Mouse (Mus musculus) thymus, postnatal 0 days (tissue): ENCODE measurements around the gene Slc25a22. TPM values are rescaled to one million over a fixed set of nuclear protein-coding genes. Genes with fewer than 3 reads are reported as not detected.
A peak's percentile ranks its signal among the peaks of the same experiment; 100 is the strongest.

ENCODE experiments used
- DNase-seq: peaks from one replicate; pipeline ENCODE4 v3.0.0-alpha.2; 2015; ENCODE audit warnings: low spot score
- polyA plus RNA-seq: library from polyadenylated mRNA; unstranded; fragments of >200 nt; fragmentation: Nextera tagmentation; extraction: Ambion mirVana; gene quantifications from 2 replicates; pipeline ENCODE4 v1.2.1, GENCODE M21; 2015

Slc25a22 gene
- polyA plus RNA-seq, 1 experiment from 2014 or later = 19.0 TPM

- no peak for DNase-seq
Observed at GRCm38 (mm10) chr7:141472763-141473162, 35.1 kb upstream of the Slc25a22 start.

GRCm38 (mm10) chr7:141472226-141472625, 34.5 kb upstream of the Slc25a22 start:
- no peak for DNase-seq

GRCm38 (mm10) chr7:141471236-141471635, 33.5 kb upstream of the Slc25a22 start:
- DNase-seq = no peak

DNA sequence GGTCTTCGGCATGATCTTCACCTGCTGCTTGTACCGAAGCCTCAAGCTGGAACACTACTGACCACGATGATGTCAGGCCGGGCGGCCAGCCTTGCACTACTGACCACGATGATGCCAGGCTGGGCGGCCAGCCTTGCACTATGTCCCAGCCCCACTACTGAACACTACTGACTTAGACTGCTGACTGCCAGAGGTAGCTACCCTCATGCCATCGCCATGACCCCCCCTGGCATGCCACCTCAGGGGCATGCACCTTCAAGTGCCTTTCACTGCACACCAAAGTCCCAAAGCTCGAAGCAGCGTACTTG, 32.9 kb upstream of the Slc25a22 start:
- DNase-seq = no peak

- no peak for DNase-seq
Observed at GRCm38 (mm10) chr7:141469901-141470636, 32.4 kb upstream of the Slc25a22 start.

DNA sequence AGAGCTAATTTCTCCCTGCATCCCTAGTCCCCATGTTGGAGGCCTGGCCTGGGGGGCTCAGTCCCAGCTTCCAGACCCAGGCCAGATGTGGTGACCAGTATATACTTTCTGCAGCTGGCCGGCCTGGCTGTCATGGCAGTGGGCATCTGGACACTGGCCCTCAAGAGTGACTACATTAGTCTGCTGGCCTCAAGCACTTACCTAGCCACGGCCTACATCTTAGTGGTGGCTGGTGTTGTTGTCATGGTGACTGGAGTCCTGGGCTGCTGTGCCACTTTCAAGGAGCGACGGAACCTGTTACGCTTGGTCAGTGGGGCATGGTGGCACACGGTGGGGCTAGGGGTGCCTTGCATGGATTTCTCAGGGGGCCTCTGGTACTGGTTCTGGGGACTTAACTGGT, 31.7 kb upstream of the Slc25a22 start:
- DNase-seq = no peak

GRCm38 (mm10) chr7:141468522-141469211, 31.0 kb upstream of the Slc25a22 start:
- peak; percentile 68 for DNase-seq

DNA sequence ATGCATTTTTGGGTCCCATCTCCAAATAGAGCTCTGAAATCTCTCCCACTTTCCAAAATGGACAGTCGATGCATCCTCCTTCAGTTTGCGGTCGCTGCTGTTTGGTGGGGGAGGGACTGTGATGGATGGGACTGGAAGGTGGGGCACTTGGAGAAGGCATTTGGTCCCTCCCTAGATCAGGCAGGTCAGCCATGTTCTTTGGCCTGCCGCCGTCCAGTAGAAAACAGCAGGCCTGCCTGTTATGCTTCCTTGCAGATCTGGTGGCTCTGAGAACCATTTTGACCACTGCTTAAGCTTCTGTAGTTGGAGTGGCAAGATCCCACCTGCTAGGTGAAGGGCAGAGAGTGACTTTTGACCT, 30.5 kb upstream of the Slc25a22 start:
- DNase-seq = no peak

DNA sequence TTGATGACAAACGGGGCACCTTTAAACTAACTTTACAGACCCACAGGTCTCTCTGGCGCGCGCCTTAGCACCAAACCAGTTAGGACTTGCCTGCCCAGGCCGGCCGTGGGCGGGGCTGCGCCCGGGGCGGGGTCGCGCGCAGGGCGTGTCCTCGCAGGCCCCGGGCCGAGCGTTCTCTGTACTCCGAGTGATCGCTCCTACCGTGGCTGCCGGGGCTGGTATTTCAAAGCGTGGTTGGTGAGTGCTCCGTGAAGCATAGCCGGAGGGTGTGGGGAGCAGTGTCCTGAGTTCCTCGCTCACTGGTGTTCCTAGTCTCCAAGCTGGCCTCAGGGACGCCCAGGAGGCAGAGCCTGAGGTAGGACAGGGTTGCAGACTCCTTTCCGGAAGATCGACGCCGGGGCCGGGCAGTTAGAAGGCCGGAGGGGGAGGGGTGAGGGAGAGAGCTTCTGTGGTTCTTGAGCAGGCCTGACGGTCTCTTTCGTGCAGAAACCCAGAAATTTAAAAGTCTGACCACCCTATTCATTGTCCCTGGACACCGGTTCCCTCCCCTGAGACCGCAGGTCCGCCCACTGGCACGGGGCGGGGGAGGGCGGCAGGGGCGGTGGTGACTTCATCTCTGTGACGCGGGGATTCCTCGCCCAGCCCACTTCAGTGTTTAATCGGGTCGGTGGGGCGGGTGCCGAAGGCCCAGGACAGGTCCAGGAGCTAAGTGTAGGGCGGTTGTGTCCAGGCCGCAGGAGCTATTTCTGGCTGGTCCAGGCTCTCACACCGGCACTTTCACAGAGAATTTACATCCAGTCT, 29.7 kb upstream of the Slc25a22 start, which contains the start of gene Cd151:
TSS of gene Cd151 (plus strand) at position 163 of the 801 bp plus-strand sequence.
- DNase-seq = peak; percentile 60

DNA sequence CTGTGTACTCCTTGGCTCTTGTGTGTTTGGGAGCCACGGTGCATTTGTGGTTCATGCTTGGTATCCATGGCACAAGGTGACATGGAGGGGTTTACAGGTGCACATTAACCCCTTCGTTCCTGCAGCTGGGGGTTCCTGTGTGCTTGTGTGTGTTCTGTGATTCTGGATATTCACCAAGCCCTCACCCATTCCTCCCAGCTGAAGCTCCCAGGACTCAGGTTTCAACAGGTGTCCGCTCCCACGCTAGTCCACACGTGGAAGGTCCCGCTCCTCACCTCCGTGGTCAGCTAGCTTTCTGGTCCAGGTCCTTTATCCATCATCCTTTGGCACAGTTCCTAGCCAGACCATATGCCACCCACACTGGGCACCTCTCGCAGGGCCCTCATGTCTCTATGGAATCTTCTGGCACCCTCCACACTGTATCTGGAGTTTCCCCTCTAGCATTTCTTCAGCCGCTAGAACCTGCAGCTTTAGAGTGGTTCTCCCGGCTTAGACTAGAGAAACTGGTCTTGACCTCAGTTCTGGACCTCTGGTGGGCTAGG, 29.0 kb upstream of the Slc25a22 start:
- no peak for DNase-seq

DNA sequence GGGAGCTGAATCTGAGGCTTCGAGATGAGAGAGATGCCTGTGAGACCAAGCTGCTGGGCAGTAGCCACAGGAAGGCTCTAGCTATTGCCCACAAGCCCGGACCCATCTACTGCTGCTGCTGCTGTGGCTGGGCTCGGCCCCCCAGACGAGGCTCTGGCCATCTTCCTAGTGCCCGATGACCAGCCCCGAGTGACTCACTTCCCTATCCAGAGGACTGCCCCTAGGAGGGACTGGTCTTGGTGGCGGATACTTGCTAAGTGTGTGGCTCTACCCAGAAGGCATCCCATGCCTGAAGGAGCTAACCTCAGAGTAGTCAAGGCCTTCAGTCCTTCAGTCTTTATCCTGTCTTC, 28.3 kb upstream of the Slc25a22 start:
- no peak for DNase-seq

DNA sequence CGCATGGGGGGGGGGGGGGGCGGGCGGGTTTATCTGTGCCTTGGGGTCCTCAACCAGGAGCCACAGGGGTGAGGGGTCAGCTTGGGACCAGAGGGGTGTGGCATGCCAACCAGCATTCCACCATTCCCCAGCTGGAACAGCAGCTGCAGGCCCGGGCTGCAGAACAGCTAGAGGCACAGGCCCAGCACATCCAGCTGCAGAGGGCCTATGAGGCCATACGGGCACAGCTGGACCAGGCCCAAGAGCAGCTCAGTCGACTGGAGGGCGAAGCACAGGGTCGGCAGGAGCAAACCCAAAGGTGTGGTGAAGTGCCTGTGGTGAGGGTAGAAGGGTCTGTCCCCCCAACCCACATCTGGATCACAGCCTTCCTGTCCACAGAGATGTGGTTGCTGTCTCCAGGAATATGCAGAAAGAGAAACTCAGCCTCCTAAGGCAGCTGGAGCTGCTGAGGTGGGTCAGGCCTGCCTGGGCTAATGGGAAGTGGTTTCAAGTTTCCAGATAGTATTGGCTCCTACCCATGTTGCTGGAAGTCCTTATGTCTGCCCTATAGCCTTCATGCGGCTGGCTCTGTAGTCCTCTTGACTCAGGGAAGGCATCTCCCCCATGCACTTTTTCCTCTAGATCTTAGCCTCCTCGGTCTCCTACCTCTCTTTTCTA, 27.8 kb upstream of the Slc25a22 start:
- DNase-seq = no peak

DNA sequence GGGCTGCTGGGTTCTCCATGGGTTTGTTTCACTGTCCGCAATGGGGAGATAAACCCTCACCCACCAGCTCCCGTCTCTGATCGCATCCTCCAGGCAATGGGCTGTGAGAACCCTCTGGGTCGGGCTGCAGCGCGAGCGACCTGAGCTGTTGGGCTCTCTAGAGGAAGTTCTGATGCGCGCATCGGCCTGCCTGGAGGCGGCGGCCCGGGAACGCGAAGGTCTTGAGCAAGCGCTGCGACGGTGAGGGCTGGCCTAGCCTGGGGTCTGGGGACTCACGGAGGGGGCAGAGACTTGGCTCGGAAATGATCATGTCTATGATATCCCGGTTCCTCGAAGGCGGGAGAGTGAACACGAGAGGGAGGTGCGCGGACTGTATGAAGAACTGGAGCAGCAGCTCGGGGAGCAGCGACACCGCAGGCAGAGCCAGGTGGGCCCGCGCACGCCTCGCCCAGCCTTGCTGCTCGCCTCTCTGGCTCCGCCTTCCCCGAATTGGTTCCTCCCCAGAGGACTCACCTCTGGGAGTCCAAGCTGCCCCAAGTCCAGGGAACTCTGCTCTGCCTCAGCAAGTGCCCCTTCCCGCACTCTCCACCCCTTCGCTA, 27.0 kb upstream of the Slc25a22 start:
- DNase-seq = no peak

DNA sequence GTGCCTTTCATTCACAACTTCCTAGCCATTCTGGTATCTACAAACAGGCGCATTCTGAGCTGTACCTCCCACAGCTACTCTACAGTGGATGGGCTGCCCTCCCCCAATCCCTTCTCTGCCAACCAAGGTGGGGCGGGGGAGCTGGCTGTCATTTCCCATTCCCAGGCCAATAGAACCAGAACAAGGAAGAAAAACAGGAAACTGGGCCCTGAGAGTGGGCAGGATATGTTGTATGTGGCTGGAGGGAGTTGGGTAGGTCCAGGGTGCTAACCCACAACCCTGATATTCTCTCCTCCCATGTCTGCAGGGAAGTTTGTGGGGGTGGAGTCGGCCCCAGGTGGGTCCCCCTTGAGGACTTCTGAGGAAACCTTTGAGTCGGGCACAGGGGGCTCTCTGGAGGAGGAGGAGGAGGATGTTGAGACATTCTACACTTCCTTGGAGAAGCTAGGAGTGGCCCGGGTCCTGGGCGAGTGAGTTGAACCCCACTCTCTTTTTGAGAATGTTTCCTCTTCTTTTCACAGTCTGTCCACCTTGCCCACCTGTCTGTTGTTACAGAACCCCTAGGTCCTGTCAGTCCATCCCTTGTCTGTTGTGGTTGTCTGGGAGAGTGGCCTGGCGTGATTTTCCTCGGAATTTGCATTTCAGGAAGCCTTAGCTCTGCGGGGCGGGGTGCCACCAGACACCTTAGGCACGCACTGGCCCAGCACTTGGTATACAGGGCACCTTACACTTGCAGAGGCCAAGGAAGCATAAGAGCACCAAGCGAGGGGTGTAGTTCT, 26.3 kb upstream of the Slc25a22 start:
- no peak for DNase-seq

DNA sequence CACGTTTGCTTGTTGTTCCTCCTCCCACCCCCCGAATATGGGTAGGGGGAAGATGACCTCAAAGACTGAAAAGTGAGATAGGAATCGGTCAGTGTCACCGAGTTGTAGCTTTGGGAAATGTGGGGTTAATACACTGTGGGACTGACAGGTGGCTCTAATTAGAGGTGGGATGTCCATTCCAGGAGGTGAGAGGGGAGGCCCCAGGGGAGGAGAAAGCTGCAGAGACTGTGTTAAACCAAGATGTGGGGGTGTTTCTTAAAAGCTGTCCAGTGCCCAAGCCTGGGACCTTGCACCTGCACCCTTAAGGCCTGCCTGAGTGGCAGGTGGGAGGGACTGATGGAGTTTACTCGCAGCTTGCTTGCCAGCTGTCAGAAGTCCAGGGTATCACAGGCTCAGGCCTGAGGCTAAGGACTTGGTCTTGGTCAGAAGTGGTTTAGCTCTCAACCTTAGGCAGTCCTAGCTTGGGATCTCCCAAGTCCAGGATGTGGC, 24.7 kb upstream of the Slc25a22 start:
- no peak for DNase-seq

DNA sequence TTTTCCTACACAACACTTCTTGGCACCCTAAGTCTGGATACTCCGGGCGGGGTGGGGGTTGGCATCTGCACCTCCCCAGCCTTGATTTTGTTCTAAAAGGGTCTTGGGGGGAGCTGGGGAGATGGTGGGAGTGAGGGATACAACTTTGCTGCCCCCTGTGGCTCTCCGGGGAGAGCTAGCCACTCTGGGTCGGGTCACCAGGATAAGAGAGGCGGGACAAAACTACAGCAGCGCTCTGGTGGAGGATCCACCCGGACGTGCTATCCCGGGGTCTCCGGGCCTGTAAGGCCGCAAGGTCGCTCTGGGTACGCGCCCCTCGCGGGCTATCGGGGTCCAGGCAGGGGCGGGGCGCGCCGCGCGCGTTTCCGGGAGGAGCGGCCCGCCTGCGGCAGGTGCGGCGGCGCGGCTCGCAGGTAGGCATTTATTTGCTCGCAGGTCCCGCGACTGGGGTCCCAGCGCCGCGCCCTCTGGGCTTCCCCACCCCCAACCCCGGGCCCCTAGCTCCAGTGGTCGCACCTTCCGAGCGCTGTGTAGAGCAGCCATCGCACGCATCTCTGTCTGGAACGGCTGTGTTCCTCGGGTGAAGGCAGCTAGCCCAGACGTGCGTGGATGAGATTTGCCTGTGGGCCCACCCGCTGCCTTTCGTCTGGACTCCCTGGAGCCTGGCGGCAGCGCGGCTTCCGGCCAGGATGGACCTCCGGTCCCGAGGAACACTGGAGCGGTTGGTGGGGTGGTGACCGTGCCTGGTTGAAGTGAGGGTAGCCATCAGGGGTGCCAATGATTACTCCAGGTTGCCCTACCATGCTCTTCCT, 24.0 kb upstream of the Slc25a22 start:
- peak; percentile 18 for DNase-seq

- DNase-seq = no peak
Observed at GRCm38 (mm10) chr7:141460391-141461113, 22.9 kb upstream of the Slc25a22 start, which contains the start of gene Cracr2b. Gene Cracr2b, plus strand, starts transcription at chr7:141461094.

GRCm38 (mm10) chr7:141460001-141460390, 22.3 kb upstream of the Slc25a22 start:
- no peak for DNase-seq

DNA sequence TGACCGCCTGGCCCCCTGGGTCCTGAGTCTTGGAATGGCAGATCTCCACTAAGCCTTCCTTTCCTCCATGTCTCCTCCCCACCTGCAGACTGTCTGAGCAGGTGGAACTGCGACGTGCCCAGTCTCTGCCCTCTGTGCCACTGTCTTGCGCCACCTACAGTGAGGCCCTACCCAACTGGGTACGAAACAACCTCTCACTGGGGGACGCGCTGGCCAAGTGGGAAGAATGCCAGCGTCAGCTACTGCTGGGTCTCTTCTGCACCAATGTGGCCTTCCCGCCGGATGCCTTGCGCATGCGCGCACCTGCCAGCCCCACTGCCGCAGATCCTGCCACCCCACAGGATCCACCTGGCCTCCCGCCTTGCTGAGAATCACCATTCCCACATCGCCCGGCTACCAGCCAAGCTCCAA, 21.6 kb upstream of the Slc25a22 start:
- DNase-seq = no peak
